Mouse (Mus musculus) kidney, postnatal 25 days (tissue): ENCODE measurements at regions not wholly inside any gene's neighbourhood (a gene's known extent, or its start where the extent isn't known, plus 50 kb on each side); places are given as distances from the start of the nearest gene placed in this dataset.

Experiments
- DNase-seq, 2 experiments: peaks; one replicate each; pipeline ENCODE4 v3.0.0; 2021; ENCODE audit warnings: mixed read lengths in 2 of 2

DNA sequence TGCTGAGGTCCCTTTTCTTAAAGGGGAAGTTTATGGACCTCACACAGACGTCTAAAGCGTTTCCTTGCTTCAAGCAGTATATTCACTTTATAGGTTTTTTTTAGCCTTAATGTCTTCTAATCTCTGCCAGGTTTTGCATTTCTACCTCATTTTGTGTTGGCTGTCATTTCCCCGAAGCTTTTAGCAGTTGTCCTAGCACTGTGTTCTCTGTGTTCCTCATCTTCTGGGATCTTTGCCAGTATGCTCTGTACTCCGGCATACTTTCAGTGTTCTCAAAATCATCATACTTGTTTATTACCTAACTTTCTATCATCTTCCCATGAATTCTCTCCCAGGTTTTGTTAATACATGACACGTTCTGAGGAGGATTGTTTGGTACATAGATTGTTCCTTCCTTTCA is 333.5 kb upstream of the Lsamp start:
- DNase-seq = no peak

DNA sequence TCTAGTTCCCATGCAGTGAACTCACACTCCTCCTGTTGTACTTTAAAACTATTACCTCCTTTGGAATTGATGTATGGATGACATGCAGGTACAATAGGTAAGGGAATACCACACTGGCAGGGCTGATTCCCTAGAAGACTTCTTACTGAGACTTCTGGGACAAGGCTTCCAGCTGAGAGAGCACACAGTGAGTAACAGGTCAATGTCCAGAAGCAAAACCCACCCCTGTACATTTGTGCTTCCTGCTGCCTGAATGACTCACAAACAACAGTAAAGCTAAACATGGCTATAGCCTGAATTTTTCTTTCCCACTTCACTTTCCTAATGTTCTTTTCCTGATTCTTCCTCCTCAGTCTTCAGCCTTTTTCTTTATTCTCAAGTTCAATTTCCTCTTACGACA is 316.3 kb upstream of the Lsamp start:
- no peak for DNase-seq

DNA sequence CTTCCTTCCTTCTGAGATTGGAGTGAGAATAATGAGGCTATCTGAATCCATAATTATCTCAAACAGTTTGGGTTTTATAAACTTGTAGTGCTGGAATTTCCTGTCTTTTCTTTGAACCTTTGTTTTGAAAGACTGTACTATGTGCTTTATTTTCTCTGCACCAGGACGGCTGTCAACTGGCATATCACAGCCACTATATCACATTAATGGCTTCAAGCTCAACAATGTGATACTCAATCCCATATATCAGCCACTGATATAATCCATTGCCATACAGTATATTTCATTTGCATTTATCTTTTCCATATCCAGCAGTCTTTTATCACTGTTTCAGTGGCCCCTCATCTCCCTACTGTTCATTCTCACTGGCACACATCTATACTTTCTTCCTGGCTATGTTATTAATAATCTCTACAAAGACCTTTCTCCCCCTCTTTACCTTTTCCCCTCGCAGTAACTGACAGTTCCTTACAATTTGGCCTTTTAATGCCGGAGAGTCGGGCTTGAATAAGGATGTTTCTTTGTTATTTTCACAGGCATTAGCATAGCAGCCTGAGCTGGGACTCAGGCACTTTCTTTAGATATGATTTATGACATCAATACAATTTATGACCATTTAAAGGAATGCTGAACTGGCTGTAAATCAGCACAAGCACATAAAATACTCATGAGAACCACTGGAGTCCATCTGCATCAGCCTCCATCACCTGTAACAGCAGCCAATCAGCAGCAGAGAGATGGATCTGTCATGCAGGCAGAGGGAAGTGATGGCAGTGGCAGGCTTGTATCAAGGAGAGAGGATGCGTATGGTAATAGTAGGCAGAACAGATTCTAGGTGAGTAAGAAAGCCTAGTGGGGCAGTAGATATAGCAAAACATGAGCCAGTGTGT is 311.8 kb upstream of the Lsamp start:
- no peak for DNase-seq

DNA sequence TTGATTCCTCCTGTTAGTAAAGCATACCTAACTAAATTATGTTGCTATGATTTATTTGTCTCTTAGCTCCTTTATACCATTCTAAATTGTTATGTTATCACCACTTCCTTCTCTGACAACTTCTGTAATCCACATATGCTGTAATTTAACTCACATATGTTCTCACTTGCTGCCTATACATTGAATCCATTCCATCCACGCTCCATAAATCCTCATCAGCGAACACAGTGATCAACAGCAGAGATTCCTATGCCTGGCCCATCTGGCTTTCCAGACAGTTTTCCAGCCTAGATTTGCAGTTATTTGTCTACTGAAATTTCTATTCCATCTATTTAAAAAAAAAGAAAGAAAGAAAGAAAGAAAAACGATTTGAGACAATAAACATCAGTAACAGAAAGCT is 308.4 kb upstream of the Lsamp start:
- DNase-seq = no peak

DNA sequence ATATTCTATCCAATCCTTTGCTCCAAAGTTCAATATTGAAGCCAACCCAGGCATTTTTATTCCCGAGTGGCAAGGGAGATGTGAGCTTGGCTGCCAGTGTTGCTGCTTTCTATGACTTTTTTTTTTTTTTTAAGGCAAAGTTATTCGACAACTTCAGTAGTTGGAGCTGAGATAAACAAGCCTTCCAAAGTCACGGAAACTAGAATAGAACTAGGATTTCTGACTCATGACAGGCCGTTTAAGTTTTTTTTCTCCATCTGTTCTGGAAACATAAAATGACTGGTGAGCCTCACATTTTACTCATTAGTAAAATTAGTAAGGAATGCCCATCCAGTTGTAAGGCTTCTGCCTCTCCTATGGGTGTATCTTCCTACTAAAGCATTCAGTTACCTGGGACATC is 305.9 kb upstream of the Lsamp start:
- DNase-seq = no peak

DNA sequence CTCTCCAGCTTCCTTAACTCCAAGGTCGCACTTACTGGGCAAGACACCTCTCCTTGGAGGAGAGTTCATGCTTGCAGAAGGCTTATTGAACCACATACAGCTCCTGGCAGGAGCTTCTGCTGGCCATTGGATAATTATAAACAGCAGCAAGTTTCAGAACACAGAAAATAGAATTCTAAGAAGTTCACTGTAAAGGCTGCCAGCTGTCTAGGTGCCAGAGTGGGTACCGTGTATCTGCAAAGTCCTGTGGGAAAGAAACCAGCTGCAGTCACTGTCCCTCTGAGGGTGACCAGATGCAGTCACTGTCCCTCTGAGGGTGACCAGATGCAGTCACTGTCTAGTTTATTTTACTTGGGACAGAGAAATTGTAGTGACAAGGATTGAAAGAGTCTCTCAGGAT is 291.1 kb upstream of the Lsamp start:
- peak; percentile 21 to 33 for DNase-seq

DNA sequence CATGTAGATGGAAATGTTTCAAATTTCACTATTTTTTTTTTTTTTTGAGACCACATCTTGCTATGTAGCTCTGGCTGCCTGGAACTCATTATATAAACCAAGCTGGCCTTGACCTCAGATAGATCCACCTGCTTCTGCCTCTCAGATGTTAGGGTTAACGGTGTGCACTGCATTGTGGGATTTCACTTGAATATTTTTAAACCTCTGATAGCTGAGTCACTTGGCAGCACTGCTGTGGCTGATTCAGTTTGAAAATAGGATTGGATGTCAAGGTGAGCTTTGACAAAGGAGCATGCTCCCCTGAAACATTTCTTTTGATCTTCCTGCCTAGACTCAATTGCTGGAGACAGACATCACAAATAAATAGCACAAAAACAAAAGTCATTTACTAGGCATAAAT is 288.3 kb upstream of the Lsamp start:
- DNase-seq = no peak

DNA sequence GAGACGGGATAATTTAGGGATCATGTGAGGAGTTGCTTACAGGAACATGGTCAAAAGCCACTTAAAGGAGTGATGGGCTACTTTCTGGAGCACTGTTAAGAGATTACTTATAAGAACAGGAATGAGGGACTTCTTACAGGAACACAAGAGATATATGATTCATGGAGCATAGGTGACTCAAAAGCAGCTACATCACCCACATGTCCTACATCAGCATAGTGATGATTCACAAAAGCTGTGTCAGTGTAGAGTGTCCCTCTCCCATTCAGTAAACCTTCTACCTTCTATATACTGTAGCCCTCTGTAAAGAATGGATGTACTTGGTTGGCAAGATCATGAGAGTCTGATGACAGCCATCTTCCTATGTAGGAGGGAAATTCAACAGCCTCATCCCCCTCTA is 285.0 kb upstream of the Lsamp start:
- no peak for DNase-seq

DNA sequence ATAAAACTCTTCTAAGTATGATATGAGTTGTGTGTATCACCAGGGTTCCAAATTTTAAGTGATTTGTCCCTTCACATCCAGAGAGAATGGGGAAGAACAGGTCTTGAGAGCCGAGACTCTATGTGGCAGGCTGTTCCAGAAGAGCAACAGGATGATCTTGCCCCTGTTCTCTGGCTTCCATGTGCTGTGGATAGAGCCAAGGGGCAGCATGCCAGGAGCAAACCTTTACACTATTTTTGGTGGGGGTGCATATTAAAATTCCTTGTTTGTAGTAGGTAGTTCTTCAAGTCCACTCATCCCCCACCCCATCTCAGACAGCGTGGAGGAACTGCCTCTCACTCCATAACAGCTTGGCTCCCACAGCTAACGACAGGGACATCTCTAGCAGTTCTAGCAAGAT is 278.0 kb upstream of the Lsamp start:
- no peak for DNase-seq

DNA sequence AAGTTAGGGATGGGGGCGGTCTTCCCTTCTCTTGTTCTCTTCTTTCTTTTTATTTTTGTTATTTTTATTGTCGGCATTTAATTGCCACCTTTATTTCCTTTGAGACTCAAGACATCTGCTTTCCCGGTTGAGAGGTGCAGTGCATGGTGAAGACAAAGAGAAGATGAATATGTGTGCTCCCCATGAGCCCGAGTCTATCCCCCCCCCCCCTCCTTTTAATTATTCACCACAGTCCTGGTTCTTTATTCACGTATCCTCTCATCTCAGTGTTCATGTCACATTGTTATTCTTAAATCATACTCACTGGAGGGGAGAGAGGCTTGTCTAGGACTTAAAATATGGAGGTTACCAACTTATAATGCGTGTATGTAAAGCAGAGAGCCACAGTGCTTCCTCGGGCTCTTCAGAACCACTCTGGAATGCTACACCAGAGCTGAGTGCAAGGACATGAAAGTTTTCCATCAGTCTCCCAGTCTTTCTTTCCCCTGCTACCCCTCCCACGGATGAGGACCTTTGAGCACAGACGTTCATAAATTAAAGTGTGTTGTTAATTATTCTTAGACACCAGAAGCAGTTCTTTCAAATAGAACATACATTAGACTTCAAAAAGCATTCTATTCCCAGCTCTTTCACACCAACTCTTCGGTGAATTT is 274.6 kb upstream of the Lsamp start:
- DNase-seq = peak; percentile 10 to 30

DNA sequence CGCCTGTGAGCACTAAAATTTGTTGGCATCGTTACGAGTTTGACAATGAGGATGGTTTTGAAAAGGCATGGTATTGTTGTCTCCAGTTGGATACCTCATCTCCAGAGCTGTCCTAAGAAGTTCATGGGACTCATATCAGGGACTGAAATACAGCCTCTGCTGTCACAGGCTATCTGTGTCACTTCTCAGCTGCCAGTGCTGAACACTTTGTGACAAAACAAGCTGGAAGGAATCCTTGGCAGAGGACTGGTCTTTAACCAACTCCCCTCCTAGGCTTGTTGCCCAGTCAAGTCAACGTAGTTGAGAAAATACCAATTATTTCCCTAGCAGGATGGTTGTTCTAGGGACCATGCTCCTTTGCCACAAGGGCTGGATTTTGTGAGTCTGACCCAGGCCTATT is 256.6 kb upstream of the Lsamp start:
- DNase-seq = no peak

DNA sequence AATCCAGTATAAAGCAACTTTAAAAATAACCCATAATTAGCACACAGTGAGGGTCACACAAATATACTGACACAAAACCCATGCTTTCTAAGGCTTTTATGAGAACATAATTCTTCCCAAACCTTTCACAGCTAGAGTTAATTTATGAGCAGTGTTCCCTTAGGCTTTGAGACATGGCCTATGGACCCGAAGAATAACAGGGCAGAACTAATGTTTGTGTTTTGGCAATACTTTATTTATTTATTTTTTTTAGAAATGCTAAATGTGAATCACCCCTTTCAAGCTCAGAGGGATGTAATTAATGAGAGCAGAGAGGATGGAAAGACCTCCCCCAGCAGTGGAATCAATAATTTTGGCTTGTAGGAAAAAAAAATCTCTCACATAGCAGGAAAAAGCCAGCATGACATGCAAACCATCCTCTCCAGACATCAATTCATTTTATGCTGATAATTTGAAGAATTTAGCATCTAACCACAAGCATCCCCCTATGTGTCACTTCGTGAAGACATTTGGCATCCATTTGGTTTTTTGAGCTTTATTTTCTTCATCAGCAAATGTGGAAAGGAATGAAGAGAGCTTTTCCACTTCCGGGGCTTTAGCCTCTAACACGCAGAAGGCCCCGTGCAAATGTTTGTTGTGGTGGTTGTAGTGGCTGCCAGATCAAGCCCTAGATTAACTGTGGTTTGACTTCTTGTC is 238.0 kb upstream of the Lsamp start:
- DNase-seq = peak in 1 of 2 experiments; percentile 33

DNA sequence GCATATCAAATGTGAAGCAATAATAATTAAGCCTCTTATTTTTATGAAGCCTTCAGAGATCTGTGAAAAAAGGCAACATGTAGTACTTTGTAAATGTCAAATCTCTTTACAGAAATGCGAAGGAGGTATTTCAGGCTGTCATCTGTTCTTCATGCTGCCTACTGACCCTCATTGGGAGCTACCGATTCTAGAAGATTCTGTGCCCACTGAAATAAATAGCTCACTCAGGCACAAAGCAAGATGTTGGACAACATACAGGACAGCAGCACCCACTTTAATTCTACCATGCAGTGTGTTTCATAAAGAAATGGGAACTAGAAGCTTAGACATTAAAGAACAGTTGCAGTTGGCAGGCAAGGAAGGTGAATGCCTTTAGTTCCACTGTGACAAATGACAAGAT is 232.4 kb upstream of the Lsamp start:
- DNase-seq = no peak

DNA sequence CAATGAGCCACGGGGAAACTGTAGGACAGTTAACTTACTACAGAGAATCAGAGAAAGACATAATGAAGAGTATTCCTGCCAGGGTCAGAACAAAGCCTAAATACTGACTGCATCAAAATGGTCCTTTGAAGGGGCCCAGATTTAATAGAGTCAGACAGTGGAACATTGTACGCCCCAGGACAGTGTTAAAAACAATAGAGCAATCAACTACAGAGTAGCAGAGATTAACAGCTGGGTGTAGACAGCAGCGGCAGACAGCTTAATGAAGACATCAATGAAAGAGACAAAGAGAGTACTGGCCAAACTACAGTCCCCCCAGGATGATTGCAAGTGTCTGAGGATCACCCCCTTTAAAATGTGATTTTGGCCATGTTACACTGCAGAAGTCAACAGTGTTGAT is 183.1 kb upstream of the Lsamp start:
- DNase-seq = no peak

DNA sequence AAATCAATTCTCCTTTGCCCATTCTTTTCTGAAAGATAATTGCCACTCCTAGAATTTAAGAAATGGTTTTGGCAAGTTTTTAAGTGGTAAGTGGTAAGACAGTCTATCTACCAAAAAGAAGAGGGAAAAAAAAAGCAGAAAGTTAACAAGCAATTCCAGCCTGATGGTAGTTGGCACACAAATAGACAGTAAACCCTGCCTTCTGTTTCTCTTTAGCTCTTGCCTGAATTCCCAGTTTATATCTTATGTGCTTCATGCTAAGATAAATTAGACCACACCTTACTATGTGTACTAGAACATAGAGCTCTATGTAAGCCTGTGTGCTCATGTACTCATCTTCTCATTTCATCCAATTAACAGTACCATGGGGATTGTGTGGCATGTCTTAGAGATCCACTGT is 164.0 kb upstream of the Lsamp start:
- no peak for DNase-seq

DNA sequence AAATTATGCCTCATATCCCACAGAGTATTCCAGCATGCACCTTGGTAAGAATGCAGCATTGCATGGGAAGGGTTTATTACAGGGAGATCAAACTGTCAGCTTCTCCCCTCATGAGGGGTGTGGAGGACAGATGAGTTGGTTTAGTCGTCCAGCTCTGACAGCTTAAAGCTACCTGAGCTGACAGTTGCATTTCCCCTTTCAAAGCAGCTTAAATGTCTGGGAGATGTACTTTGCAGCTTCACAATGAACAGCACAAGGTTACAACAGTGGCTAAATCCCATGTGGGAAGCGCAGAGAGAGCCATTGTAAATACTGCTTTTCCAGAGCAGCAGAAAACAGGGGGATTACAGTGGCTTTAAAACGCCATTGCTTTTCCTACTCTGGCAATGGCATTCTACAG is 149.9 kb upstream of the Lsamp start:
- no peak for DNase-seq

DNA sequence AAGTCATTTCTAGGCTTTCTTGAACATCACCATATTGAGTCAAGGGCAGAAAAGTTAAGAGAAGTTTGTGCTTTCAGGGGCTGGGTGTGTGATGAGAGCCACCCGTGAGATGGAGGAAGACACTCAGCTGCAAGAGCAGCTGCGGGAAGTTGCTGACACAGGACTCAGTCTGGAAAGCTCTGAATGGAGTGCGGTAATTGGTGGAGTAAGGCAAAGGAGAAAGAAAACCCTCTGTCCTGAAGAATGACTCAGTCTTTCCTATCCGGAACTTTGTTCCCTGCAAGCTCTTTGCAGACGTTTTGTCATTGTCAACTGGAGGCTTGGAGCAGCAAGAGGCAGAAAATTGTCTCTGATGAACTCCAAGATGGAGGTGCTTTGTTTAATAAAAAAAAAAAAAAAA is 102.6 kb upstream of the Lsamp start:
- no peak for DNase-seq

DNA sequence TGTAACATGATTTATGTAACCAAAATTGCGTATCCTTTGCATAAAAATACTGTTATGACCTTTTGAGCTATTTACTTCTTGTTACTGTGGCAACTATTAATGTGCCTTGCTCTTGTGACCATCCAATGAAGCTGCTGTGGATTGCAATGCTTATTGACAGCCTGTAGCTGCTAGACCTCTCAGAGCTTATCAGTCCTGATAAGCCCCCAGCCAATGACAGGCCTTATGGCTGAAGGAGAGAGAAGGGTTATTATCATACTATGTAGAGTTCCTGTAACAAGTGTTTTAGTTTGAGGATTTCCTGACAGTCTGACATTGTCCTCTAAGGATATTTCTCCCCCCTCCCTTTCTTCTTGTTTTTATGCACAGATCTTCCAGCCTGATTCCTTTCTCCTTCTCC is 96.2 kb upstream of the Lsamp start:
- DNase-seq = no peak
